Mouse (Mus musculus): ENCODE measurements at regions not wholly inside any gene's neighbourhood (a gene's known extent, or its start where the extent isn't known, plus 50 kb on each side); places are given as distances from the start of the nearest gene placed in this dataset.
A peak's percentile ranks its signal among the peaks of the same experiment; 100 is the strongest.

- no peak for DNase-seq (ENCODE audit: low spot score)
Measured at GRCm38 (mm10) chr4:53320735-53321449, 119.3 kb upstream of the Slc44a1 start.

GRCm38 (mm10) chr4:53319051-53319450 is 121.2 kb upstream of the Slc44a1 start:
- DNase-seq (ENCODE audit: low spot score): no peak

- DNase-seq (ENCODE audit: low spot score): no peak
Measured at GRCm38 (mm10) chr4:53318181-53318580, 122.0 kb upstream of the Slc44a1 start.

GRCm38 (mm10) chr4:53317453-53317824 is 122.8 kb upstream of the Slc44a1 start:
- no peak for DNase-seq (ENCODE audit: low spot score)

GRCm38 (mm10) chr4:53316796-53317452 is 123.3 kb upstream of the Slc44a1 start:
- no peak for DNase-seq (ENCODE audit: low spot score)

- no peak for DNase-seq (ENCODE audit: low spot score)
Measured at GRCm38 (mm10) chr4:53315876-53316762, 124.1 kb upstream of the Slc44a1 start.

GRCm38 (mm10) chr4:53315121-53315875 is 124.9 kb upstream of the Slc44a1 start:
- DNase-seq (ENCODE audit: low spot score): no peak

- DNase-seq (ENCODE audit: low spot score): no peak
Measured at GRCm38 (mm10) chr4:53314076-53314475, 126.1 kb upstream of the Slc44a1 start.

GRCm38 (mm10) chr4:53307121-53307520 is 133.1 kb upstream of the Slc44a1 start:
- DNase-seq (ENCODE audit: low spot score): no peak

GRCm38 (mm10) chr4:53304782-53305385 is 135.3 kb upstream of the Slc44a1 start:
- no peak for DNase-seq (ENCODE audit: low spot score)

GRCm38 (mm10) chr4:53304290-53304654 is 135.9 kb upstream of the Slc44a1 start:
- no peak for DNase-seq (ENCODE audit: low spot score)

GRCm38 (mm10) chr4:53303621-53304289 is 136.5 kb upstream of the Slc44a1 start:
- peak; percentile 25 for DNase-seq (ENCODE audit: low spot score)

- DNase-seq (ENCODE audit: low spot score): no peak
Measured at GRCm38 (mm10) chr4:53297975-53298374, 138.3 kb upstream of the Abca1 start.

GRCm38 (mm10) chr4:53292606-53293005 is 132.9 kb upstream of the Abca1 start:
- no peak for DNase-seq (ENCODE audit: low spot score)

GRCm38 (mm10) chr4:53277741-53278525 is 118.2 kb upstream of the Abca1 start:
- no peak for DNase-seq (ENCODE audit: low spot score)

GRCm38 (mm10) chr4:53270433-53270832 is 110.7 kb upstream of the Abca1 start:
- no peak for DNase-seq (ENCODE audit: low spot score)

- no peak for DNase-seq (ENCODE audit: low spot score)
Measured at GRCm38 (mm10) chr4:53269999-53270398, 110.3 kb upstream of the Abca1 start.

GRCm38 (mm10) chr4:53269251-53269842 is 109.7 kb upstream of the Abca1 start:
- DNase-seq (ENCODE audit: low spot score): no peak

- DNase-seq (ENCODE audit: low spot score): no peak
Measured at GRCm38 (mm10) chr4:53264901-53265300, 105.2 kb upstream of the Abca1 start.

- no peak for DNase-seq (ENCODE audit: low spot score)
Measured at GRCm38 (mm10) chr4:53264501-53264900, 104.8 kb upstream of the Abca1 start.
